Mouse (Mus musculus) midbrain, embryonic 14.5 days (tissue): ENCODE results near the gene Snx1. TPM values are rescaled to one million over a fixed set of nuclear protein-coding genes. Genes with fewer than 3 reads are reported as not detected.

Source experiments
- ATAC-seq: fragments of 200-750 bp; cut with Nextera tagmentation; 2 replicates; pipeline ENCODE4 v1.8.0; 2017; ENCODE audit warnings: moderate number of reproducible peaks, moderate library complexity; ENCODE audit not compliant: low FRiP score, low TSS enrichment
- DNase-seq: peaks from one replicate; pipeline ENCODE4 v3.0.0-alpha.2; 2015
- H3K27ac ChIP-seq: fragments of 300-500 bp; sonication (generic); replicated peaks from 2 replicates; pipeline ENCODE4 v1.5.1; 2014; ENCODE audit warnings: mild to moderate bottlenecking, low read depth, low read length, moderate library complexity
- H3K27me3 ChIP-seq: fragments of 300-500 bp; sonication (generic); 2 replicates; pipeline ENCODE4 v1.6.1; 2014; ENCODE audit warnings: low read length, control low read depth, mixed read lengths; ENCODE audit not compliant: control insufficient read depth, insufficient read depth
- H3K36me3 ChIP-seq: fragments of 300-500 bp; sonication (generic); 2 replicates; pipeline ENCODE4 v1.6.1; 2014; ENCODE audit warnings: low read length, control low read depth; ENCODE audit not compliant: control insufficient read depth, insufficient read depth
- H3K4me1 ChIP-seq: fragments of 300-500 bp; sonication (generic); 2 replicates; pipeline ENCODE4 v1.6.1; 2014; ENCODE audit warnings: mild to moderate bottlenecking, antibody characterized with exemption, low read length, control low read depth; ENCODE audit not compliant: control insufficient read depth, insufficient read depth
- H3K4me2 ChIP-seq: fragments of 300-500 bp; sonication (generic); 2 replicates; pipeline ENCODE4 v1.6.1; 2014; ENCODE audit warnings: mild to moderate bottlenecking, low read length, moderate library complexity
- H3K4me3 ChIP-seq: fragments of 300-500 bp; sonication (generic); replicated peaks from 2 replicates; pipeline ENCODE4 v1.5.1; 2014; ENCODE audit warnings: low read depth, low read length
- H3K9ac ChIP-seq: fragments of 300-500 bp; sonication (generic); replicated peaks from 2 replicates; pipeline ENCODE4 v1.6.1; 2014; ENCODE audit warnings: mild to moderate bottlenecking, low read length, moderate library complexity
- H3K9me3 ChIP-seq: fragments of 300-500 bp; sonication (generic); 2 replicates; pipeline ENCODE4 v1.6.1; 2016; ENCODE audit warnings: low read length, control low read depth, mixed read lengths; ENCODE audit not compliant: control insufficient read depth
- WGBS: fragments of 180-500 bp; shearing (Covaris S2); extraction: QIAGEN DNeasy Blood & Tissue Kit; methylation state at CpG from one replicate; pipeline ENCODE4 v1.1.7; 2014; 5-methylcytosine and 5-hydroxymethylcytosine counted together
- polyA plus RNA-seq: library from polyadenylated mRNA; unstranded; fragments of >200 nt; fragmentation: Nextera tagmentation; extraction: Ambion mirVana; gene quantifications from 2 replicates; pipeline ENCODE4 v1.2.1, GENCODE M21; 2014

Snx1 gene
- polyA plus RNA-seq, 1 experiment from 2014 or later: 87.9 TPM

DNA sequence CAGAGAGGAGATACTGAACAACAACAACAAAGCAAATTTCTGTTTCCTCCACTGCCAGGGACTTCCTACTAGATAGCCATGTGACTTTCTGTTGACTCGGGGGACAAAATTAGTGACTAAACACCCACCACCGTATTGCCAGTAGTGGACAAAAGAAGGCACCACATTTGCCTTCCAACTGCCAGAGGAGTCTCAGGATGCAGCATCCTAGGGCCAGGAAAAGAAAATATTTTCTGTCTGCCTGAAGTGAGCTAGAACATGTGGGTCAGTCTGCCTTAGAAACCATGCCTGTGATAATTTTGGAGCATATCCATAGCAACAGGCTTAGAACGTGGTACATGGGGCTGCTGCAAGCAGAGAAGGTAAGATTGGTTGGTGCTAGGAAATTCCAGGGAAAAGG, 85.6 kb downstream of the Snx1 start:
- H3K36me3 ChIP-seq: peaks cover 40% of the 10 kb centered on the region
- H3K4me2 ChIP-seq: no peak overlapping the region
- WGBS: 88% methylated on average over 3 of the region's 3 CpGs
- H3K4me1 ChIP-seq: no peaks in the 10 kb centered on the region
- no peak overlapping the region for H3K4me3 ChIP-seq
- ATAC-seq (no peak), DNase-seq (no peak)
- H3K27ac ChIP-seq: no peak overlapping the region
- no peaks in the 10 kb centered on the region for H3K9me3 ChIP-seq
- no peaks in the 10 kb centered on the region for H3K27me3 ChIP-seq
- no peak overlapping the region for H3K9ac ChIP-seq

DNA sequence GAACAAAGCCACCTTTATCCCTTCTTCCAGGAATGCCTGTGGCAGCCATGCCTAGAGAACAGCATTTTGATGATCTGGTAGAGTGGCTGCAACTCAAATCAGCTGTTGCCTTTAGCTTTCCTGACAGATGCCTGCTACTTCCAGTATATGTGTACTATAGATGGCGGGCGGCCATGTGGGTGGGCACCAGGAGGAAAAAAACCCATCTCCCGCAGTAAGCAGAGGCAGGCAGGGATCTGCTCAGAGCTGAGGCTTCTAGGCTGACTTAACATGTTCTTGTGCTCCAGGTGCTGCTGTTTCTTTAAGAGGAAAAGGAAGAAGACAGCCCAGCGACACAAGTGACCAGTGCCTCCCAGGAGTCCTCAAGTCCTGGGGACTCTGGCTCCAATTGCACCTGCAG, 87.1 kb downstream of the Snx1 start:
- no peak for ATAC-seq
- no peak for DNase-seq
- Histone ChIP-seq H3K36me3 (peaks cover 42% of the 10 kb centered on the region), H3K9ac (no peak overlapping the region), H3K4me3 (no peak overlapping the region), H3K27me3 (no peaks in the 10 kb centered on the region), H3K9me3 (no peaks in the 10 kb centered on the region), H3K27ac (no peak overlapping the region), H3K4me1 (no peaks in the 10 kb centered on the region), H3K4me2 (no peak overlapping the region)
- 83% methylated on average over 4 of the region's 4 CpGs for WGBS

DNA sequence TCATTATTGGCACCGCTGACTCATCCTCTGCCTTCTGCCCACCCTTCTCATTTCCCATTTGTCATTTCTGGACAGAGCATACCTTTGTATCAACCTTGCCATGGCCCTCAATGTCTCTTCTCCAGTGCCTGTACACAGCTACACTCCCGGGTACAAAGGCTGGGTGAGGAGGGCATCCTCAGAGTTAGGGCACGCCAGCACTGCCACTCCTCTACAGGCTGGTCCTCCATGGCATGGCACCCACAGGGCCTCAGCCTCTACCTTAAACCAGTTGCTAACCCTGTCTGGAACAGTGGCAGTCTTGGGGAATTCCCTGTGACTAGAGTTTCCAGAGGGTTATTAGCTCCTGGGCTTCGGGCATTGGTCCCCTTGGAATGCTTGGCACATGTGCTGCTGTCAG, 87.8 kb downstream of the Snx1 start:
- Histone ChIP-seq H3K4me3 (no peak overlapping the region), H3K4me1 (no peaks in the 10 kb centered on the region), H3K36me3 (peaks cover 46% of the 10 kb centered on the region), H3K9ac (no peak overlapping the region), H3K4me2 (no peak overlapping the region), H3K27ac (no peak overlapping the region), H3K9me3 (no peaks in the 10 kb centered on the region), H3K27me3 (no peaks in the 10 kb centered on the region)
- no peak for DNase-seq
- 95% methylated on average over 4 of the region's 4 CpGs for WGBS
- ATAC-seq: no peak

Other genes with a start within 250 kb of the Snx1 start
- gene Pclaf, start 236.3 kb downstream of the Snx1 start, polyA plus RNA-seq: 16.8 and 27.1 TPM in 2 replicates
- gene Trip4, start 217.8 kb downstream of the Snx1 start, polyA plus RNA-seq: 27.6 and 38.8 TPM in 2 replicates
- 26.0 and 29.9 TPM in 2 replicates for gene Csnk1g1, start 217.7 kb downstream of the Snx1 start, polyA plus RNA-seq
- gene Ppib, start 66.4 kb downstream of the Snx1 start, polyA plus RNA-seq: 333 and 347 TPM in 2 replicates
- 6.5 and 8.2 TPM in 2 replicates for gene Snx22, start 56.9 kb downstream of the Snx1 start, polyA plus RNA-seq
- gene Ciao2a, start within 50 bp of the Snx1 start, polyA plus RNA-seq: 68.4 and 76.2 TPM in 2 replicates
- gene Dapk2, start 31.6 kb upstream of the Snx1 start, polyA plus RNA-seq: 0.66 and 0.78 TPM in 2 replicates
- 48.3 and 64.1 TPM in 2 replicates for gene Herc1, start 223.9 kb upstream of the Snx1 start, polyA plus RNA-seq